Mouse (Mus musculus): ENCODE measurements around the gene H2al1e.

- TF ChIP-seq EP300 (IDR thresholded peaks at IDR 0.05; ENCODE audit: low read depth) (no peak), CTCF (IDR thresholded peaks at IDR 0.05; ENCODE audit: low read depth) (no peak)
These were observed 49.1 kb downstream of the H2al1e start for GRCm38 (mm10) chrX:11360823-11361222.

All from liver, postnatal 0 days (tissue).